Mouse (Mus musculus): ENCODE measurements around the gene Sf1. TPM values are rescaled to one million over a fixed set of nuclear protein-coding genes. Genes with fewer than 3 reads are reported as not detected.

Sf1 gene
- polyA plus RNA-seq, 2 experiments, result 57.4 to 57.9 TPM

- ATAC-seq (ENCODE audit: insufficient read depth) (no peak), DNase-seq (ENCODE audit: low read depth in 3 of 3, low spot score in 3 of 3) (no peak)
- Histone ChIP-seq H3K4me1 (replicated peaks; ENCODE audit: control insufficient read depth in 2 of 2, insufficient read depth in 2 of 2, low read length in 1 of 2) (peaks cover 0 to 2% of the 10 kb centered on the region in 2 experiments; a peak in 1 of 4 replicates), H3K9ac (replicated peaks) (no peak overlapping the region), H3K4me2 (ENCODE audit: low read depth) (no peak overlapping the region), H3K9me3 (ENCODE audit: control insufficient read depth, low read length) (no peaks in the 10 kb centered on the region), H3K27ac (no peak overlapping the region), H3K4me3 (ENCODE audit: insufficient read depth in 1 of 2, low read depth in 2 of 2, low read length in 2 of 2) (no peak overlapping the region), H3K36me3 (replicated peaks; ENCODE audit: control insufficient read depth, insufficient read depth, low read depth) (no peaks in the 10 kb centered on the region), H3K27me3 (ENCODE audit: control insufficient read depth, insufficient read depth, low read length) (peaks cover 52% of the 10 kb centered on the region)
- TF ChIP-seq CTCF (IDR thresholded peaks at IDR 0.05; ENCODE audit: low read depth), result no peak
- TF ChIP-seq EP300 (IDR thresholded peaks at IDR 0.05; ENCODE audit: low read depth), result no peak
- WGBS (ENCODE audit: insufficient replicate concordance), result 37% methylated on average over 8 of the region's 8 CpGs
Measured at GRCm38 (mm10) chr19:6424137-6424881, 60.8 kb downstream of the Sf1 start.

GRCm38 (mm10) chr19:6425595-6425994, 62.1 kb downstream of the Sf1 start:
- peaks cover 0 to 2% of the 10 kb centered on the region in 2 experiments; a peak in 1 of 4 replicates for H3K4me1 ChIP-seq (replicated peaks; ENCODE audit: control insufficient read depth in 2 of 2, insufficient read depth in 2 of 2, low read length in 1 of 2)
- no peak overlapping the region for H3K4me2 ChIP-seq (ENCODE audit: low read depth)
- H3K27ac ChIP-seq, result no peak overlapping the region
- no peak overlapping the region for H3K4me3 ChIP-seq (ENCODE audit: insufficient read depth in 1 of 2, low read depth in 2 of 2, low read length in 2 of 2)
- TF ChIP-seq EP300 (IDR thresholded peaks at IDR 0.05; ENCODE audit: low read depth) (no peak), CTCF (IDR thresholded peaks at IDR 0.05; ENCODE audit: low read depth) (no peak)
- no peak for ATAC-seq (ENCODE audit: insufficient read depth)
- no peaks in the 10 kb centered on the region for H3K36me3 ChIP-seq (replicated peaks; ENCODE audit: control insufficient read depth, insufficient read depth, low read depth)
- H3K9ac ChIP-seq (replicated peaks), result no peak overlapping the region
- H3K9me3 ChIP-seq (ENCODE audit: control insufficient read depth, low read length), result no peaks in the 10 kb centered on the region
- WGBS (ENCODE audit: insufficient replicate concordance), result 37% methylated on average over 5 of the region's 5 CpGs
- DNase-seq (ENCODE audit: low read depth in 3 of 3, low spot score in 3 of 3), result no peak
- H3K27me3 ChIP-seq (ENCODE audit: control insufficient read depth, insufficient read depth, low read length), result peaks cover 57% of the 10 kb centered on the region

- Histone ChIP-seq H3K27ac (no peak overlapping the region), H3K36me3 (replicated peaks; ENCODE audit: control insufficient read depth, insufficient read depth, low read depth) (no peaks in the 10 kb centered on the region), H3K4me1 (replicated peaks; ENCODE audit: control insufficient read depth in 2 of 2, insufficient read depth in 2 of 2, low read length in 1 of 2) (peaks cover 0 to 2% of the 10 kb centered on the region in 2 experiments; a peak in 1 of 4 replicates), H3K9me3 (ENCODE audit: control insufficient read depth, low read length) (no peaks in the 10 kb centered on the region), H3K9ac (replicated peaks) (no peak overlapping the region), H3K4me3 (ENCODE audit: insufficient read depth in 1 of 2, low read depth in 2 of 2, low read length in 2 of 2) (no peak overlapping the region), H3K4me2 (ENCODE audit: low read depth) (no peak overlapping the region), H3K27me3 (ENCODE audit: control insufficient read depth, insufficient read depth, low read length) (peaks cover 57% of the 10 kb centered on the region)
- ATAC-seq (ENCODE audit: insufficient read depth) (no peak), DNase-seq (ENCODE audit: low read depth in 3 of 3, low spot score in 3 of 3) (peak; percentile 27 to 33 (median 28))
- 15% methylated on average over 13 of the region's 13 CpGs for WGBS (ENCODE audit: insufficient replicate concordance)
- TF ChIP-seq CTCF (IDR thresholded peaks at IDR 0.05; ENCODE audit: low read depth) (no peak), EP300 (IDR thresholded peaks at IDR 0.05; ENCODE audit: low read depth) (no peak)
Measured at GRCm38 (mm10) chr19:6426703-6427500, 63.4 kb downstream of the Sf1 start.

Small RNA genes lying within 50 kb of the gene (microRNA-seq; reads per million reads assigned to microRNA genes)
- not detected for gene Mir6989

Other genes starting within 250 kb of the Sf1 start
- 18.4 and 25.5 TPM in 2 replicates for gene Sac3d1, start 245.0 kb upstream of the Sf1 start, polyA plus RNA-seq (2012; rRNA removed)
- 22.7 and 22.9 TPM in 2 replicates for gene Sac3d1, start 245.0 kb upstream of the Sf1 start, polyA plus RNA-seq (2014; fragmentation: Nextera tagmentation; extraction: Ambion mirVana)
- gene Snx15, start 235.4 kb upstream of the Sf1 start, polyA plus RNA-seq (2012; rRNA removed), result 39.6 and 41.8 TPM in 2 replicates
- gene Snx15, start 235.4 kb upstream of the Sf1 start, polyA plus RNA-seq (2014; fragmentation: Nextera tagmentation; extraction: Ambion mirVana), result 42.2 and 46.2 TPM in 2 replicates
- 0.35 and 0.57 TPM in 2 replicates for gene Batf2, start 222.7 kb upstream of the Sf1 start, polyA plus RNA-seq (2012; rRNA removed)
- gene Batf2, start 222.7 kb upstream of the Sf1 start, polyA plus RNA-seq (2014; fragmentation: Nextera tagmentation; extraction: Ambion mirVana), result 0.09 TPM in 1 of 2 replicates, not detected in the other
- 26.1 and 32.8 TPM in 2 replicates for gene Arl2, start 222.1 kb upstream of the Sf1 start, polyA plus RNA-seq (2012; rRNA removed)
- 22.4 and 27.5 TPM in 2 replicates for gene Arl2, start 222.1 kb upstream of the Sf1 start, polyA plus RNA-seq (2014; fragmentation: Nextera tagmentation; extraction: Ambion mirVana)
- gene Majin, start 179.3 kb upstream of the Sf1 start, polyA plus RNA-seq (2012; rRNA removed), result not detected in 2 replicates
- gene Majin, start 179.3 kb upstream of the Sf1 start, polyA plus RNA-seq (2014; fragmentation: Nextera tagmentation; extraction: Ambion mirVana), result not detected in 2 replicates
- gene Gpha2, start 137.3 kb upstream of the Sf1 start, polyA plus RNA-seq (2012; rRNA removed), result not detected in 2 replicates
- not detected in 2 replicates for gene Gpha2, start 137.3 kb upstream of the Sf1 start, polyA plus RNA-seq (2014; fragmentation: Nextera tagmentation; extraction: Ambion mirVana)
- 3.2 TPM in 2 replicates for gene Ppp2r5b, start 127.8 kb upstream of the Sf1 start, polyA plus RNA-seq (2012; rRNA removed)
- gene Ppp2r5b, start 127.8 kb upstream of the Sf1 start, polyA plus RNA-seq (2014; fragmentation: Nextera tagmentation; extraction: Ambion mirVana), result 2.4 and 2.5 TPM in 2 replicates
- gene Atg2a, start 122.0 kb upstream of the Sf1 start, polyA plus RNA-seq (2012; rRNA removed), result 5.0 and 5.4 TPM in 2 replicates
- gene Atg2a, start 122.0 kb upstream of the Sf1 start, polyA plus RNA-seq (2014; fragmentation: Nextera tagmentation; extraction: Ambion mirVana), result 4.1 and 4.4 TPM in 2 replicates
- 65.3 and 81.6 TPM in 2 replicates for gene Ehd1, start 87.0 kb upstream of the Sf1 start, polyA plus RNA-seq (2012; rRNA removed)
- gene Ehd1, start 87.0 kb upstream of the Sf1 start, polyA plus RNA-seq (2014; fragmentation: Nextera tagmentation; extraction: Ambion mirVana), result 38.0 and 49.6 TPM in 2 replicates
- gene Cdc42bpg, start 57.2 kb upstream of the Sf1 start, polyA plus RNA-seq (2012; rRNA removed), result 2.0 and 2.1 TPM in 2 replicates
- gene Cdc42bpg, start 57.2 kb upstream of the Sf1 start, polyA plus RNA-seq (2014; fragmentation: Nextera tagmentation; extraction: Ambion mirVana), result 0.32 and 0.33 TPM in 2 replicates
- 19.9 and 20.4 TPM in 2 replicates for gene Men1, start 28.7 kb upstream of the Sf1 start, polyA plus RNA-seq (2012; rRNA removed)
- gene Men1, start 28.7 kb upstream of the Sf1 start, polyA plus RNA-seq (2014; fragmentation: Nextera tagmentation; extraction: Ambion mirVana), result 12.5 and 13.5 TPM in 2 replicates
- gene Map4k2, start 22.6 kb upstream of the Sf1 start, polyA plus RNA-seq (2012; rRNA removed), result 15.9 and 17.6 TPM in 2 replicates
- gene Map4k2, start 22.6 kb upstream of the Sf1 start, polyA plus RNA-seq (2014; fragmentation: Nextera tagmentation; extraction: Ambion mirVana), result 3.0 and 3.7 TPM in 2 replicates
- gene Pygm, start 20.7 kb downstream of the Sf1 start, polyA plus RNA-seq (2012; rRNA removed), result 1.2 TPM in 2 replicates
- 1.2 and 1.3 TPM in 2 replicates for gene Pygm, start 20.7 kb downstream of the Sf1 start, polyA plus RNA-seq (2014; fragmentation: Nextera tagmentation; extraction: Ambion mirVana)
- gene Rasgrp2, start 35.6 kb downstream of the Sf1 start, polyA plus RNA-seq (2012; rRNA removed), result 64.1 and 74.5 TPM in 2 replicates
- 76.3 and 76.9 TPM in 2 replicates for gene Rasgrp2, start 35.6 kb downstream of the Sf1 start, polyA plus RNA-seq (2014; fragmentation: Nextera tagmentation; extraction: Ambion mirVana)
- 0.46 and 0.74 TPM in 2 replicates for gene Nrxn2, start 55.0 kb downstream of the Sf1 start, polyA plus RNA-seq (2012; rRNA removed)
- 0.27 and 0.47 TPM in 2 replicates for gene Nrxn2, start 55.0 kb downstream of the Sf1 start, polyA plus RNA-seq (2014; fragmentation: Nextera tagmentation; extraction: Ambion mirVana)
- not detected in 2 replicates for gene Slc22a12, start 179.3 kb downstream of the Sf1 start, polyA plus RNA-seq (2012; rRNA removed)
- not detected in 2 replicates for gene Slc22a12, start 179.3 kb downstream of the Sf1 start, polyA plus RNA-seq (2014; fragmentation: Nextera tagmentation; extraction: Ambion mirVana)

All from liver, embryonic 14.5 days (tissue).